Mouse (Mus musculus) heart, embryonic 10.5 days (tissue): ENCODE data around the gene Anp32a. TPM values are rescaled to one million over a fixed set of nuclear protein-coding genes. Genes with fewer than 3 reads are reported as not detected.
A peak's percentile ranks its signal among the peaks of the same experiment; 100 is the strongest.

Experiments
- DNase-seq: peaks from one replicate; pipeline ENCODE4 v3.0.0-alpha.2; 2017; ENCODE audit warnings: low spot score
- H3K27ac ChIP-seq: fragments of 300-500 bp; sonication (generic); 2 replicates; pipeline ENCODE4 v1.5.1; 2016; ENCODE audit warnings: mild to moderate bottlenecking
- H3K27me3 ChIP-seq: fragments of 300-500 bp; sonication (generic); 2 replicates; pipeline ENCODE4 v1.6.1; 2016; ENCODE audit warnings: mild to moderate bottlenecking; ENCODE audit not compliant: poor library complexity, insufficient read depth, severe bottlenecking
- H3K36me3 ChIP-seq: fragments of 300-500 bp; sonication (generic); 2 replicates; pipeline ENCODE4 v1.6.1; 2016; ENCODE audit warnings: mild to moderate bottlenecking, moderate library complexity
- H3K4me1 ChIP-seq: fragments of 300-500 bp; sonication (generic); 2 replicates; pipeline ENCODE4 v1.6.1; 2016; ENCODE audit warnings: mild to moderate bottlenecking
- H3K4me3 ChIP-seq: fragments of 300-500 bp; sonication (generic); 2 replicates; pipeline ENCODE4 v1.5.1; 2016; ENCODE audit warnings: mild to moderate bottlenecking, moderate library complexity
- H3K9me3 ChIP-seq: fragments of 300-500 bp; sonication (generic); 2 replicates; pipeline ENCODE4 v1.6.1; 2016; ENCODE audit warnings: mild to moderate bottlenecking, moderate library complexity
- WGBS: fragments of 180-500 bp; shearing (Covaris S2); methylation state at CpG from one replicate; pipeline ENCODE4 v1.1.7; 2016; 5-methylcytosine and 5-hydroxymethylcytosine counted together
- polyA plus RNA-seq: library from polyadenylated mRNA; unstranded; fragments of >200 nt; fragmentation: Nextera tagmentation; extraction: Ambion mirVana; gene quantifications from 2 replicates; pipeline ENCODE4 v1.2.1, GENCODE M21; 2016

Anp32a gene
- polyA plus RNA-seq, 1 experiment from 2014 or later, result 178 TPM

DNA sequence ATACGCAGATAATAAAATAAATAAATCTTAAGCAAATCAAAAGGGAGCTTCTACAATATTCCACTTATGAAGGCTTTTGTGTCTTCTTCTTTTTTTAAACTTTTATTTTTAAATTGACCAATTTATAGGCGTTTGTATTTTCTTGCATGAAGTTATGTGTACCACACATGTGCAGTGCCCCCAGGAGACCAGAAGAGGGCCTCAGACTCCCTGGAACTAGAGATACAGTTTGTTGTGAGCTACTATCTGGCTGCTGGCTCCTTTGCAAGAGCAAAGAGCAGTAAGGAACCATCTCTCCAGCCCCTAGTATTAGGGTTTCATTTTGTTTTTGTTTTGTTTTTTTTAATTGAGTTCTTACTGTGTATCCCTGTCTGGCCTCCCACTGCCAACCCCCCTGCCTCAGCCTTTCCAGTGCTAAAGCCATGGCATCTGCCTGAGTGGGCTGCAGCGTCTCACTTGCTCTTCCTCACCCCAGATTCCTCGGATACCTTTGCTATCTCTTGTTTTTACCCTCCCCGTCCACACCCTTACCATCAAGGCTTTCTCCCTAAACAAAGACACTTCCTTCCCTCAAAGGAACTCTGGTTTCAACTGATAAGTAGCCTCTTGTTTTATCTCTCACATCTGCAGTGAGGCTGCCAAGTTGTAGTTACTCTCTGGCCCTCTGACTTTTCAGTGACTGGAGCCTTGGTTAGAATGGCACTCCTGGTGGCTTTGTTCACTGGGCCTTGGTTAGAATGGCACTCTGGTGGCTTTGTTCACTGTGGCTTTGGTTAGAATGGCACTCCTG lies 66.5 kb downstream of the Anp32a start:
- no peak for DNase-seq
- no peak overlapping the region for H3K4me3 ChIP-seq
- H3K27ac ChIP-seq, result peak overlapping the region; percentile 47; the same call in 1 of the 2 replicates
- 45% methylated on average over 5 of the region's 5 CpGs for WGBS
- no peaks in the 10 kb centered on the region for H3K36me3 ChIP-seq
- peaks cover 3% of the 10 kb centered on the region; the same call in 1 of the 2 replicates for H3K9me3 ChIP-seq
- no peaks in the 10 kb centered on the region for H3K27me3 ChIP-seq
- H3K4me1 ChIP-seq, result peaks cover 16% of the 10 kb centered on the region

DNA sequence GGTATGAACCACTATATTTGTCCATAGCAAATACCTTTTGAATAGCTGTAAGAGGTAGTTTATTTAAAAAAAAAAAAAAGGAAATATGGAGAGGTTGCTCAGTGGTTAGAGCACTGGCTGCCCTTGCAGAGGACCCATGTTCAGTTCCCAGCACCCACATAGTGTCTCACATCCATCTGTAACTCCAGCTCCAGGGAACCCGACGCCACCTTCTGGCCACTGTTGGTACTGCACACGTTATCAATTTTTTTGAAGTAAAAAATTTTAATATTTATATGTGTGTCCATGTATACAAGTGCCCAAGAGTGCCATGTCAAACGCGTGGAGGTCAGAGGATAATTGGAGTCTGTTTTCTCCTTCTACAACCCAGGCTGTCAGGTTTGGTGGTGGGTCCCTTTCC lies 77.6 kb downstream of the Anp32a start:
- H3K4me3 ChIP-seq, result no peak overlapping the region
- no peaks in the 10 kb centered on the region for H3K27me3 ChIP-seq
- H3K36me3 ChIP-seq, result 0 out of 2 replicates have a peak, but pooled peaks cover 4% of the 10 kb centered on the region
- no peak for DNase-seq
- no peaks in the 10 kb centered on the region for H3K9me3 ChIP-seq
- 54% methylated on average over 5 of the region's 5 CpGs for WGBS
- no peak overlapping the region for H3K27ac ChIP-seq
- peaks cover 58% of the 10 kb centered on the region for H3K4me1 ChIP-seq

DNA sequence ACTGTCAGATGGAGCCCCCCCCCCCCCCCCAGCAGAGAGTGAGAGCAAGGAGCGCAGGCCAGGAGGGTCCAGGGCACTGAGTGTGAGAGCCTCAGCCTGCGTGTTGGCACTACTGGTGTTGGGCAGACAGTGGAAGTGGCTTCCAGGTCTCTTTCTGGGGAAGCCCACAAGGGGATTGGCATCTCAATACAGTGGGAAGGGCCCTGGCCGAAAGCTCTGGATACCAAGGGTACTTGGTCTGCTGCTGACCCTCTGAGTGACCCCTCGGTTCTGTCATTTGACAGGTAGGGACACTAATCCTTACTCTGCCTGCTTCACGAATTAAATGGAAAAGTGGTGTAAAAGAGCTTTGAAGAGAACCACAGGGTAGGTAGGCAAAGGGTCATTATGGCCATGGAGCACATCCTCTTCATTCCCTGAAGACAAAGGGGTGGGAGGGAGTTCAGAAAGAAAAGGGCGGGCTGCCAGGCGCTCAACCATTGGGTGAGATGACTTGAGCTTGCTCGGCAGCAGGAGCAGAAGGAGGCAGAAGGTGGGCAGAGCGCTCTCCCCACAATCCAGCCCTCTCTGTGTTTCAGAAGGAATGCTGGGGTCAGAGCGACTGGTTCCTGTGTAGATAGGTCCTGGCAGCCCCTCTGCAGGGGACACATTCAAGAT lies 79.3 kb downstream of the Anp32a start:
- peaks cover 54% of the 10 kb centered on the region for H3K4me1 ChIP-seq
- WGBS, result 53% methylated on average over 10 of the region's 10 CpGs
- no peaks in the 10 kb centered on the region for H3K27me3 ChIP-seq
- H3K4me3 ChIP-seq, result peak overlapping the region; percentile 45
- H3K36me3 ChIP-seq, result 0 out of 2 replicates have a peak, but pooled peaks cover 4% of the 10 kb centered on the region
- H3K9me3 ChIP-seq, result no peaks in the 10 kb centered on the region
- H3K27ac ChIP-seq, result peak overlapping the region; percentile 78
- DNase-seq, result no peak

DNA sequence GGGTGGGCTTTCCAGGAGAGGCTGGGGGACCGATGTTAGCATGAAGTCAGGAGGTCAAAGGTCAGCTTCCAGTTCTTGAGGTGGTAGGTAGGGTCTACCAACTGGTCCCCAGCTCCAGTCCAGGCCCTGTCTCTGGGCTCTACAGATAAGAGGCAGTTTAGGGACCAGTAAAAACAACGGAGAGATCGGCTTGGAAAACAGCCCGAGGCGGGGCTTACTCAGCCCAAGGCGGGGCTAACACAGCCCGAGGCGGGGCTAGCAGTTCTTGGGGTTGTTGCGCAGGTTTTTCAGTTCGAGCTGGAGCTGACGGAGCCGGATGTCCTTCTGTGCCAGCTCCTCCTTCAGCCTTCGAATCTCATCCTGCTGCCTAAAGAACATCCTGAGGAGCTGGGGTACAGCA lies 79.9 kb downstream of the Anp32a start:
- H3K4me3 ChIP-seq, result peak overlapping the region; percentile 45
- H3K36me3 ChIP-seq, result 0 out of 2 replicates have a peak, but pooled peaks cover 4% of the 10 kb centered on the region
- peak overlapping the region; percentile 78 for H3K27ac ChIP-seq
- no peaks in the 10 kb centered on the region for H3K27me3 ChIP-seq
- peaks cover 55% of the 10 kb centered on the region for H3K4me1 ChIP-seq
- 2% methylated on average over 13 of the region's 13 CpGs for WGBS
- DNase-seq, result peak; percentile 91
- H3K9me3 ChIP-seq, result no peaks in the 10 kb centered on the region

DNA sequence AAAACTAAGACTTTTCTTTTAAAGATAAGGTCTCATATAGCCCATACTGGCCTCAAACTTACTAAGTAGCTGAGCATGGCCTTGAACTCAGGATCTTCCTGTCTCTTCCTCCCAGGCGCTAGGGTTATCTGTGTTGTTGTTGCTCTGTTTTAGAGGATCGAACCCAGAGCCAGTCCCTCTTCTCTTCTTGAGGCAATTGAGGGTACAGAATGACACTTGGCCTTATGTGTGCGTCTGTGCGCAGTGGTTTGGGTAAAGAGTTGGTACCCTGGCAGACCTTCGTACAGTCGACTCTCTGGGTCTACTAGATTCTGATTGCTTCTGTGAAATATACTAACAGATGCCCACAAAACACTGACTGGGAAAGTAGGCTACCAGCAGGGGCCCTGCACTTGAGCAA lies 80.8 kb downstream of the Anp32a start:
- 0 out of 2 replicates have a peak, but pooled peaks cover 4% of the 10 kb centered on the region for H3K36me3 ChIP-seq
- H3K4me3 ChIP-seq, result no peak overlapping the region
- H3K9me3 ChIP-seq, result no peaks in the 10 kb centered on the region
- peak overlapping the region; percentile 78; the same call in 1 of the 2 replicates for H3K27ac ChIP-seq
- whole genome bisulfite sequencing, result 92% methylated on average over 6 of the region's 6 CpGs
- H3K4me1 ChIP-seq, result peaks cover 49% of the 10 kb centered on the region
- no peaks in the 10 kb centered on the region for H3K27me3 ChIP-seq
- DNase-seq, result no peak

DNA sequence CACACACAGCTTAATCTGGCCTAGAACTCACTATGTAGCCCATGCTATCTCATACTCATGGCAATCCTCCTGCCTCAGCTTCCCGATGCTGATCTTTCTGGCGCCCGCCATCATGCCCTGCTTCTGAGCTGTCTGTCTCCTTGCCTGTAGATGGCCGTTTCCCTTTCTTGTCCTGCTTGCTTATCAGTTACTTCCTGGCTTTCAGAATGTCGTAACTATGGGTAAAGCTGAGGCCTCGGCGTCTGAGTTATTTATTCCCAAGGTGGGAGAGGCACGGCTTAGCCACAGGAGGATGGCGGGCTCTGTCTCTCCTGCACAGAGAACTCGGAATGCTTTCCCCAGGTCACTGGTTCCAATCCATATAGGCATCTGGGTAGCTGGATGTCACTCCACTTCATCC lies 81.8 kb downstream of the Anp32a start:
- Histone ChIP-seq H3K9me3 (no peaks in the 10 kb centered on the region), H3K27me3 (no peaks in the 10 kb centered on the region), H3K27ac (0 out of 2 replicates have a peak overlapping the region, but pooled peaks have one; percentile 24), H3K36me3 (0 out of 2 replicates have a peak, but pooled peaks cover 6% of the 10 kb centered on the region), H3K4me1 (peaks cover 45% of the 10 kb centered on the region), H3K4me3 (no peak overlapping the region)
- 56% methylated on average over 10 of the region's 10 CpGs for WGBS
- DNase-seq, result no peak

DNA sequence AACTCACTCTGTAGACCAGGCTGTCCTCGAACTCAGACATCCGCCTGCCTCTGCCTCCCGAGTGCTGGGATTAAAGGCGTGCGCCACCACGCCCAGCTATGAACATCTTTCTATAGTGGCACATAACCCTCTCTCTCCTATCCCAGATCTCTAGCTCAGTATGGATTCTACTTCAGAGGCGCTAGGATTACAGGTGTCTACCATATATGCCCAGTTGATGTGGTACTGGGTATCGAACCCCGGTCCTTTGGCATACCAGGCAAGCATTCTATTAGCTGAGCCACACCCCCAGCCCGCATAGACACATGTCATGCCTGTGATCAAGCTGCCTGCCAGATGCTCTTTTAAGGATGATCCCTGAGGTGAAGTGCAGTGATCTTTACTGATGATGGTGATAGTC lies 82.8 kb downstream of the Anp32a start:
- 91% methylated on average over 10 of the region's 10 CpGs for WGBS
- H3K9me3 ChIP-seq, result no peaks in the 10 kb centered on the region
- 0 out of 2 replicates have a peak, but pooled peaks cover 4% of the 10 kb centered on the region for H3K36me3 ChIP-seq
- H3K4me1 ChIP-seq, result peaks cover 43% of the 10 kb centered on the region
- DNase-seq, result no peak
- no peaks in the 10 kb centered on the region for H3K27me3 ChIP-seq
- no peak overlapping the region for H3K27ac ChIP-seq
- H3K4me3 ChIP-seq, result no peak overlapping the region

DNA sequence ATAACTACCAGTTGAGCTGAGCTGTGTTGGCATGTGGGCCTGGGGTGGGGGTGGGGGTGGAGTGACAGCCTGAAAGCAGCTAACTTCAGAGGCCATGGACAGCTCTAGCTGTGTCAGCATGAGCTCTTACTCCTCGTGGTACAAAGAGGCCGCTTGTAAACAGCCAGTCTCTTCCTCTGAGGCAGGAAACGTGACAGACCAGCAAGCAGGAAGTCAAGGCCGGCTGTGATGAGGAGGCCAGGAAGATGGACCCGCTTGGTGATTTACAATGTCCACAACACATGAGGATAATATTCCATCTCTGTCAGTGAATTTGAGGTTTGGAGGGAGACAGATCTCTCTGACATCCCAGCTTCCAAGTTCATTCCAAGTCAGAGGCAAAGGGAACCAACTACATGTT lies 84.2 kb downstream of the Anp32a start:
- Histone ChIP-seq H3K36me3 (peaks cover 7% of the 10 kb centered on the region), H3K4me1 (peaks cover 34% of the 10 kb centered on the region), H3K4me3 (no peak overlapping the region), H3K27me3 (no peaks in the 10 kb centered on the region), H3K27ac (peak overlapping the region; percentile 60), H3K9me3 (no peaks in the 10 kb centered on the region)
- WGBS, result 40% methylated on average over 5 of the region's 5 CpGs
- DNase-seq, result no peak

DNA sequence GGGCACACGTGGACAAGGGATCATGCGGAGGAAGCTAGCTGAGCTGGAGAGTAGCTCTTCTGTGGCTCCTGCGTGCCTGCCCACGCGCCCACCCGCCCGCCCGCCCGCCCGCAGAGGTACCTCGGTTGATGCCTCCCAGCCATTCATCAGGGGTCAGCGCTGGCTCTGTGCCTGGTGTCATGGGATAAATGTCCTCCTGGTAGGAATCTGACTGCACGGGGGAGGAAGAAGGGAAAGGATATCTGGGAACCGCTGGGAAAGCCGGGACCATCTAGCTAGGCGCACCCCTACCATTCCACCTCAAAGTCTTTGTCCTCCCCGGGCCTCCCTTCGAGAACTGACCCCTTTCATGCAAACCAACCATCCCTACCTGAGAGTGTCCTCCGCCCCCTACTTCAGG lies 84.9 kb downstream of the Anp32a start:
- Histone ChIP-seq H3K9me3 (no peaks in the 10 kb centered on the region), H3K4me3 (no peak overlapping the region), H3K27me3 (no peaks in the 10 kb centered on the region), H3K36me3 (peaks cover 8% of the 10 kb centered on the region), H3K4me1 (peaks cover 27% of the 10 kb centered on the region), H3K27ac (peak overlapping the region; percentile 60)
- 89% methylated on average over 19 of the region's 19 CpGs for WGBS
- no peak for DNase-seq

DNA sequence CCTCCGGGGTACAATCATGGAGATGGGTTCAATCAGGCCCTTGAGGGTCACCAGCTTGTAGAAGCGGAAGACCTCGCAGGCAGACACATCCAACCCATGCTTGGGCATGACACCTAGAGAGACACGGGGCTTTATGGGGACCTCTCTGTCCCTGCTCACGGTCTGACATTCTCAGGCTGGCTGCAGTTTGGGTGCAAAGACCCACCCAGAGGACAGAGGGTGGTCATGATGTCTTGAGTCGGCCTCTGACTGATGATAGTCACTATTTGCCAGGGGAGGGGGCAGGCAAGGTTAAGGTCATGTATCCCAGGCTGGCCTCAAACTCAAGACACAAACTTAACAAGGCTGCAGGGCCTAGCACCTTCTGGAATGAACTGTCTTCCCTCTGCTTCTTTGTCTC lies 85.4 kb downstream of the Anp32a start:
- Histone ChIP-seq H3K4me3 (no peak overlapping the region), H3K36me3 (peaks cover 8% of the 10 kb centered on the region), H3K9me3 (no peaks in the 10 kb centered on the region), H3K27ac (peak overlapping the region; percentile 13; the same call in 1 of the 2 replicates), H3K27me3 (no peaks in the 10 kb centered on the region), H3K4me1 (peaks cover 22% of the 10 kb centered on the region)
- 88% methylated on average over 6 of the region's 6 CpGs for whole genome bisulfite sequencing
- DNase-seq, result no peak

DNA sequence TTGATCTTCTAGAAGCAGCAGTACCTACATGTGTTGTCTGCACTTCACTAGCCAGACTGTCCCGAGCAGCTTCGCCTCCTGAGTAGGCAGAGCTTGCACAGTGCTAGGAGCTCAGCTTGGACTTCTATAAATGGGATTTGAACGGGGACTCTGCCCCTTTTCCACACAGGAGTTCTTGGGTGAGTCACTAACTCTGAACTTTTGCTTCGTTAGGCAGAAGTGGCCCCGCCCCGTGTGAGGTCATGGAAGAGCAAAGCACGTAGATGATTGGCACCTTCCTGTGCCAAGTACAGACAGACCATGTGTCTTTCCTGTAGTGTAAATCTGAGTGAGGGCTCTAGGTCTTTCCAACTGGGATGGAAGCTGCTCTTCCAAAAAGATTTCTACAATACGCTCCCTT lies 85.9 kb downstream of the Anp32a start:
- H3K36me3 ChIP-seq, result peaks cover 8% of the 10 kb centered on the region
- no peak overlapping the region for H3K4me3 ChIP-seq
- H3K27me3 ChIP-seq, result no peaks in the 10 kb centered on the region
- H3K4me1 ChIP-seq, result peaks cover 21% of the 10 kb centered on the region
- no peak overlapping the region for H3K27ac ChIP-seq
- no peak for DNase-seq
- no peaks in the 10 kb centered on the region for H3K9me3 ChIP-seq
- WGBS, result 75% methylated on average over 8 of the region's 8 CpGs
